Mouse (Mus musculus) stomach, embryonic 14.5 days (tissue): ENCODE measurements at regions not wholly inside any gene's neighbourhood (a gene's known extent, or its start where the extent isn't known, plus 50 kb on each side); places are given as distances from the start of the nearest gene placed in this dataset.
"Not testable (repeated sequence)": the region's sequence is repeated elsewhere in the genome, so short reads cannot be mapped to it uniquely, and the experiment has no call there.

Source experiments
- ATAC-seq: fragments of 200-750 bp; cut with Nextera tagmentation; 2 replicates; pipeline ENCODE4 v1.8.0; 2017; ENCODE audit warnings: low read depth, moderate TSS enrichment; ENCODE audit not compliant: insufficient number of reproducible peaks, insufficient read depth, low FRiP score
- H3K27ac ChIP-seq: fragments of 300-500 bp; sonication (generic); 2 replicates; pipeline ENCODE4 v1.5.1; 2014; ENCODE audit warnings: mild to moderate bottlenecking, low read length, moderate library complexity, mixed read lengths
- H3K27me3 ChIP-seq: fragments of 300-500 bp; sonication (generic); 2 replicates; pipeline ENCODE4 v1.6.1; 2014; ENCODE audit warnings: low read length, control low read depth, mixed read lengths; ENCODE audit not compliant: control insufficient read depth, insufficient read depth
- H3K36me3 ChIP-seq: fragments of 300-500 bp; sonication (generic); 2 replicates; pipeline ENCODE4 v1.6.1; 2014; ENCODE audit warnings: mild to moderate bottlenecking, control low read depth, low read length, moderate library complexity, mixed read lengths; ENCODE audit not compliant: control insufficient read depth, insufficient read depth
- H3K4me1 ChIP-seq: fragments of 300-500 bp; sonication (generic); 2 replicates; pipeline ENCODE4 v1.6.1; 2014; ENCODE audit warnings: low read length, control low read depth, mixed read lengths; ENCODE audit not compliant: control insufficient read depth, insufficient read depth
- H3K4me2 ChIP-seq: fragments of 300-500 bp; sonication (generic); replicated peaks from 2 replicates; pipeline ENCODE4 v1.6.1; 2014; ENCODE audit warnings: low read depth, low read length, control low read depth
- H3K4me3 ChIP-seq: fragments of 300-500 bp; sonication (generic); 2 replicates; pipeline ENCODE4 v1.5.1; 2014; ENCODE audit warnings: low read depth, low read length, control low read depth
- H3K9ac ChIP-seq: fragments of 300-500 bp; sonication (generic); replicated peaks from 2 replicates; pipeline ENCODE4 v1.6.1; 2014; ENCODE audit warnings: low read depth, mild to moderate bottlenecking, control low read depth, low read length, moderate library complexity, mixed read lengths
- H3K9me3 ChIP-seq: fragments of 300-500 bp; sonication (generic); 2 replicates; pipeline ENCODE4 v1.6.1; 2016; ENCODE audit warnings: low read depth, low read length, control low read depth; ENCODE audit not compliant: control insufficient read depth
- WGBS: fragments of 180-500 bp; shearing (Covaris S2); extraction: QIAGEN DNeasy Blood & Tissue Kit; methylation state at CpG from one replicate; pipeline ENCODE4 v1.1.7; 2014; 5-methylcytosine and 5-hydroxymethylcytosine counted together

DNA sequence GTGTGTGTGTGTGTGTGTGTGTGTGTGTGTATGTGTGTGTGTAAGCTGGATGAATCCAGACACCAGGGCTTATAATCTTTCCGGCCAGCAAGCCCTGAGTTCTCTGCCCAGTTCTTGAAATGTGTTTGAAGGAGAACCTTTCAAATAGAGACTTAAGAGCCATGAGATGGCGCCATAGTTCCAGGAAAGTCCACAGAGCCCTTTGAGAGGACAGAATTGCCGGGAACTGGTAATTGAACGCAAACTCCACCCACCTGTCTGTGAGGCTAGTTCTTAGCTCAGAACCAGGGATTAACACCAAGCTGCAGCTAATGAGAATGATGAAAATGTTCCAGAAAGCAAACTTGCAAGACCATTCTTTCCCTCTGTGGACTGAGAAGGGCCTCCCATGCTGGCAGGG, 72.2 kb downstream of the Trim42 start:
- ATAC-seq = no peak
- Histone ChIP-seq H3K4me3 (no peak overlapping the region), H3K4me1 (no peaks in the 10 kb centered on the region), H3K4me2 (no peak overlapping the region), H3K27ac (no peak overlapping the region), H3K9me3 (no peaks in the 10 kb centered on the region), H3K36me3 (no peaks in the 10 kb centered on the region), H3K9ac (no peak overlapping the region), H3K27me3 (no peaks in the 10 kb centered on the region)
- WGBS = 12% methylated on average over 4 of the region's 4 CpGs

GRCm38 (mm10) chr9:97295770-97296169, 74.0 kb downstream of the Trim42 start:
- H3K9ac ChIP-seq = no peak overlapping the region
- H3K27ac ChIP-seq = no peak overlapping the region
- no peak overlapping the region for H3K4me2 ChIP-seq
- H3K36me3 ChIP-seq = no peaks in the 10 kb centered on the region
- no peaks in the 10 kb centered on the region for H3K4me1 ChIP-seq
- WGBS = 32% methylated on average over 7 of the region's 7 CpGs
- no peak overlapping the region for H3K4me3 ChIP-seq
- H3K27me3 ChIP-seq = no peaks in the 10 kb centered on the region
- no peak for ATAC-seq
- H3K9me3 ChIP-seq = no peaks in the 10 kb centered on the region

DNA sequence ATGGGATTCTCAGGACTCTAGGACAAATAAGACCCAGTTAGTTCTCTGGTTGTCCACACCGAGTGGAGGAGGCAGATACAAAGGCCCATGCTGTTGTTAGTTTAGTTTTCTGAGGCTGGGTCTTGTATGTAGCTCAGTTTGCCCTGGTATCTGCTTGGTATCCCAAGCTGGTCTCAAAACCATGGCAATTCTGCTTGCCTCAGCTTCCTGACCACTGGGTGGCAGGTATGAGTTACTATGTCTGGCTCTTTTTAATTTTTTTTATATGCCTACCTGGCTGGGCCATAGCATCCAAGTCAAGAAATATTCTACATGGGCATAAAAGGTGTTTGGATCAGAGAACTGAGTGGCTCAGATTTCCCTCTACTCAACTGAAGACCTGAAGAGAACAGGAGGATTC, 77.9 kb downstream of the Trim42 start:
- no peaks in the 10 kb centered on the region for H3K4me1 ChIP-seq
- no peaks in the 10 kb centered on the region for H3K27me3 ChIP-seq
- H3K9me3 ChIP-seq = no peaks in the 10 kb centered on the region
- no peaks in the 10 kb centered on the region for H3K36me3 ChIP-seq
- H3K4me3 ChIP-seq = no peak overlapping the region
- no peak overlapping the region for H3K27ac ChIP-seq
- 63% methylated on average over 1 of the region's 1 CpGs for WGBS
- ATAC-seq = no peak
- no peak overlapping the region for H3K9ac ChIP-seq
- H3K4me2 ChIP-seq = no peak overlapping the region

- Histone ChIP-seq H3K9ac (no peak overlapping the region), H3K27me3 (no peaks in the 10 kb centered on the region), H3K9me3 (no peaks in the 10 kb centered on the region), H3K4me1 (no peaks in the 10 kb centered on the region), H3K4me3 (no peak overlapping the region), H3K27ac (no peak overlapping the region), H3K4me2 (no peak overlapping the region), H3K36me3 (no peaks in the 10 kb centered on the region)
- ATAC-seq = peak; percentile 46; the same call in 1 of the 2 replicates
- 26% methylated on average over 7 of the region's 7 CpGs for WGBS
Measured at GRCm38 (mm10) chr9:97284282-97284802, 85.4 kb downstream of the Trim42 start.

DNA sequence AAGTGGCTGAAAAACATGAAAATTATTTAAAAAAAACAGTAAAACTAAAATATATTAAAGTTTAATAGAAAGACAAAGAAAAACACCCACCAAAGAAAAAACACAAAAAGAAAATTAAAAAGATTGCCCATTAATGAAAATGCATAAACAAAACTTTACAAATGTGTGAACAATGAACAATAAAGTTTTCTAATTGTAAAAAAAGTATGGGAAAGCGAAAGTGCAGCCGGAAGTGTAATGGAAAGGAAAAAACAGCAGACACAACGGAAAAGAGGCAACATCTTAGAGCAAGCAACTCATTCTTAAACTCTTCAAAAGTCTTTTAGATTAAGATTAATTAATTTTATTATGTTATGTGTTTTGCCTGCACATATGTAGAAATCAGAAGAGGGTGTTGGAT, 87.7 kb downstream of the Trim42 start:
- H3K9me3 ChIP-seq = no peaks in the 10 kb centered on the region
- H3K27me3 ChIP-seq = no peaks in the 10 kb centered on the region
- no peaks in the 10 kb centered on the region for H3K36me3 ChIP-seq
- H3K4me3 ChIP-seq = no peak overlapping the region
- no peak overlapping the region for H3K9ac ChIP-seq
- WGBS = 95% methylated on average over 3 of the region's 3 CpGs
- ATAC-seq = no peak
- H3K4me2 ChIP-seq = no peak overlapping the region
- H3K27ac ChIP-seq = no peak overlapping the region
- H3K4me1 ChIP-seq = no peaks in the 10 kb centered on the region

- H3K4me2 ChIP-seq, H3K36me3 ChIP-seq, ATAC-seq, H3K9me3 ChIP-seq, H3K9ac ChIP-seq, H3K27me3 ChIP-seq, H3K27ac ChIP-seq, H3K4me3 ChIP-seq, H3K4me1 ChIP-seq: not testable (repeated sequence)
- 85% methylated on average over 14 of the region's 14 CpGs for WGBS
Measured at GRCm38 (mm10) chr9:97275449-97275848, 94.3 kb downstream of the Trim42 start.

DNA sequence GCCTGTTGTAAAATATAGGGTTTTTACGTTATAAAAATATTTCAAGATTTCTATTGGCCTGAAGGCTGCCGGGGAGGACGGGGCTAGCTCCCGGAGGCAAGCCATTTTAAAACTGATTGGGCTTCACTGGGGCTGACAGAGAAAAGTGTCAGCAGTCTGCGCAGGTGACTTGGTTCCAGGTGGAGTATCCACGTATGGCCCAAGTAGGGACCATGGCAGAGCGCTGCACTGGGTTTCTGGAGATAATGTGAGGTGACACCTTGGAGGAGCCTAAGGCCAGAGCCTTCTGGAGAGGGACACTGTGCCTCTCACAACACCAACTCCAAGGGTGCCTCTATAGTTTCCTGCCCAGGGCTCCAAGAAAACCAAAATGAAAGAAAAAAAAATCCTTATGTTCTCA, 95.9 kb downstream of the Trim42 start:
- no peaks in the 10 kb centered on the region for H3K27me3 ChIP-seq
- ATAC-seq = no peak
- WGBS = 89% methylated on average over 7 of the region's 7 CpGs
- H3K9ac ChIP-seq = no peak overlapping the region
- H3K4me2 ChIP-seq = no peak overlapping the region
- H3K27ac ChIP-seq = no peak overlapping the region
- H3K36me3 ChIP-seq = no peaks in the 10 kb centered on the region
- H3K4me1 ChIP-seq = no peaks in the 10 kb centered on the region
- H3K4me3 ChIP-seq = no peak overlapping the region
- H3K9me3 ChIP-seq = no peaks in the 10 kb centered on the region

GRCm38 (mm10) chr9:97272061-97272460, 97.7 kb downstream of the Trim42 start:
- Histone ChIP-seq H3K36me3 (no peaks in the 10 kb centered on the region), H3K9me3 (no peaks in the 10 kb centered on the region), H3K4me1 (no peaks in the 10 kb centered on the region), H3K27me3 (no peaks in the 10 kb centered on the region), H3K27ac (no peak overlapping the region), H3K4me2 (no peak overlapping the region), H3K9ac (no peak overlapping the region), H3K4me3 (no peak overlapping the region)
- 96% methylated on average over 8 of the region's 8 CpGs for WGBS
- ATAC-seq = no peak

GRCm38 (mm10) chr9:97247621-97248020, 122.1 kb downstream of the Trim42 start:
- Histone ChIP-seq H3K27ac (no peak overlapping the region), H3K4me1 (no peaks in the 10 kb centered on the region), H3K27me3 (no peaks in the 10 kb centered on the region), H3K4me2 (no peak overlapping the region), H3K9me3 (no peaks in the 10 kb centered on the region), H3K9ac (no peak overlapping the region), H3K36me3 (no peaks in the 10 kb centered on the region), H3K4me3 (no peak overlapping the region)
- WGBS = 97% methylated on average over 1 of the region's 1 CpGs
- ATAC-seq = no peak
